Mouse (Mus musculus) urinary bladder, adult 18-20 months (tissue): Measurements from ENCODE around the gene Mrgpra1.
"Not testable (repeated sequence)": the region's sequence is repeated elsewhere in the genome, so short reads cannot be mapped to it uniquely, and the experiment has no call there.

Experiments
- DNase-seq, 2 experiments: peaks; one replicate each; pipeline ENCODE4 v3.0.0; 2022; ENCODE audit warnings: low spot score in 2 of 2, mixed read lengths in 2 of 2

Gene Mrgpra1

GRCm38 (mm10) chr7:47354140-47354539 lies at the start of gene Mrgpra1:
Gene Mrgpra1, minus strand, starts transcription at chr7:47354240.
- no peak for DNase-seq

- DNase-seq = no peak
Observed at GRCm38 (mm10) chr7:47401125-47401524, 47.1 kb upstream of the Mrgpra1 start.

- no peak for DNase-seq
Observed at GRCm38 (mm10) chr7:47348421-47348820, 5.6 kb downstream of the Mrgpra1 start.

- no peak for DNase-seq
Observed at GRCm38 (mm10) chr7:47345905-47346478, 8.0 kb downstream of the Mrgpra1 start.

GRCm38 (mm10) chr7:47341887-47342286 lies 12.2 kb downstream of the Mrgpra1 start:
- not testable (repeated sequence) for DNase-seq

GRCm38 (mm10) chr7:47341389-47341788 lies 12.7 kb downstream of the Mrgpra1 start:
- not testable (repeated sequence) for DNase-seq

GRCm38 (mm10) chr7:47318299-47318698 lies 35.7 kb downstream of the Mrgpra1 start:
- no peak for DNase-seq

GRCm38 (mm10) chr7:47312289-47312688 lies 41.8 kb downstream of the Mrgpra1 start:
- no peak for DNase-seq

GRCm38 (mm10) chr7:47309855-47310254 lies 44.2 kb downstream of the Mrgpra1 start:
- DNase-seq = no peak

GRCm38 (mm10) chr7:47304661-47305060 lies 49.4 kb downstream of the Mrgpra1 start:
- not testable (repeated sequence) for DNase-seq

- not testable (repeated sequence) for DNase-seq
Observed at GRCm38 (mm10) chr7:47299612-47300011, 54.4 kb downstream of the Mrgpra1 start.
